Mouse (Mus musculus) adrenal gland, adult 8-10 months (tissue): ENCODE results near the gene Lrrc8d. TPM values are rescaled to one million over a fixed set of nuclear protein-coding genes. Genes with fewer than 3 reads are reported as not detected.

ENCODE experiments used
- DNase-seq: peaks from one replicate; pipeline ENCODE4 v3.0.0; 2022
- total RNA-seq, 4 experiments: library from RNA; stranded (reverse); gene quantifications; 2 replicates each; pipeline ENCODE4 v1.2.4; 2022

The Lrrc8d gene
- total RNA-seq, 4 experiments from 2014 or later, result 129 to 144 (median 136) TPM

DNA sequence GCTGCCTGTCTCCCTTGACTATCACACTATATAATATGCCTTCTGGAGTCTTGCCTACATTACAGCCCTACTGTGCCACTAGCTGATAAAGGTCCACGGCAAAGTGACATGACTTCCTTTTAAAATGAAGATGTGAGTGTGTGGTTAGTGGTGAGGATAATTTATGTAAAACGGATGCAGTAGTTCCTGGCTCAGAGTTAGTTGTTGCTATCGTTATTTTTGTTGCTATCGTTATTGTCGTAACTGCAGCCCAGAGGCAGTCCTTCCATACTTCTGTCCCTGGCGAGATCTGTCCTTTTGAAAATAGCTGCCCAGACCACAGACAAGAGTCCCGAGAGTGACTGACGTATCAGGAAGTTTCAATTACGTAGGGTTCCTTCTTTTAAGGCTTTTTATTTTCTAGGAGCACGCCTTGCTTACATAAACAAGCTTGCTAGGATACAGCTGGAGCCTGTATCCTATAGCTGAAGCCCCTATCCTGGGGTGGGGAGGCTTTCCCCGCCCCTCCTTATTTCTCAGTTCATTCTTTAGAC, 18.4 kb downstream of the Lrrc8d start:
- DNase-seq, result no peak

DNA sequence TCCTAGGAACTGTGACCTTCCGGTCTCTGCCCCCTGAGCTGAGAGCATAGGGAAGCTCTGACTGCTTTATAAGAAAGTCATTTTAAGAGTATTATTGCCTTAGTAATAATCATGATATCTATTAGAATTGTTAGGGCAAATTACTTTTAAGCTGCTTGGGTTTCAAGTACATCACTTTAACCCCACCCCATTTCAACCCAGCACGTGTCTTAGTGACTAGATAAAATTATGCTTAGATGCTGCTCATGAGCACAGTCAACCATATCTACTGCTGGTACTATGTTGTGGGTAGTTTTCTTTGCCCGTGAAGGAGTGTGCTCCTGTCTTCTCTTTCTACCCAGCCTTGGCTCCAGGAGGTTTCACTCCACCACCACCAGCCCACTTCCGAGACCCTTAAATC, 21.5 kb downstream of the Lrrc8d start:
- no peak for DNase-seq

DNA sequence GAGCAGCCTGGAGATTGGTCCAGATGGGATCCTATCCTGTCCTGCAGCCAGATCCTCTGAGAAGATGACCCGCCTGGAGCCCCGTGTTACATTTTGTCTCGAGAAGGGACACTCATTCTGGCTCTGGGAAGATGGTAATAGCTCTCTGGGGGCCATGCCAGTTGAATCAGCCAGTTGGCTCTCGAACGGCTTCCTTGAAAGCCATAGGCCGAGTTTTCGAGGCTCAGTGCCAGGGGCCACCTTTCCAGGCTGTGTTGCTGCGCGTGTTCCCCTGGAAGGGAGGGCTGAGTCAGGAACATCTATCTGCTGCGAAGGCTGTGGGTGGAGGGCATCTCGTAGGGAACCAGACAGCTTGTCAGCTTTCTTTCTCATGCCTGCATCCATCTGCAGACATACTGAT, 23.0 kb downstream of the Lrrc8d start:
- DNase-seq, result no peak

DNA sequence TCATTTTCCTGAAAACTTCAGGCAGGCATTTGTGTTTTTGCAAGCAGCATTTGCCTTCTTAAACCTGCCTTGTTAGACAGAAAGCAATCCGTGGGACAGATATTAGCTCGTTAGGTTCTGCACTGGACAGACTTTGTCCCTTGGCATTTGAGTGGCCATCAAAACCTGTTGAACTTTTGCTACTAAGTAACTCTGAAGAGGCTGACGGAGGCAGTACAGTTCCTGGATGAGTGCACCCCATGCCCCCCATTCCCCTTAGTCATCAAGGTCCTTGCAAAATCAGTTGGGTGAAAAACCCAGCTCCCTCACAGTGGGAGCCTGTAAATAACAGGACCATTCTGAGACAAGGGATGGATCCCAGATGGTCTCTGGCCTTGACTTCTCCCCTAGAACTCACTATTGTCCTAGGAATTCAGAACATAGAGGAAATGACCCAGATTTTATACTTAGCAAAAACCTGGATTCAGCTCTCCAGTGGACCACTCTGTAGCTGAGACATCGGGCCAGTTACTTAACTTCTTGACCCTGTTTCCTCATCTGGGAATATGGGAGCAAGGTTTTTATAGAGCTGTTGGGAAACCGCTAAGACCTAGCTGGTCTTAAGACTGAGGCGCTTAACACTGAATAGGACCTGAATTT, 30.5 kb downstream of the Lrrc8d start:
- no peak for DNase-seq

DNA sequence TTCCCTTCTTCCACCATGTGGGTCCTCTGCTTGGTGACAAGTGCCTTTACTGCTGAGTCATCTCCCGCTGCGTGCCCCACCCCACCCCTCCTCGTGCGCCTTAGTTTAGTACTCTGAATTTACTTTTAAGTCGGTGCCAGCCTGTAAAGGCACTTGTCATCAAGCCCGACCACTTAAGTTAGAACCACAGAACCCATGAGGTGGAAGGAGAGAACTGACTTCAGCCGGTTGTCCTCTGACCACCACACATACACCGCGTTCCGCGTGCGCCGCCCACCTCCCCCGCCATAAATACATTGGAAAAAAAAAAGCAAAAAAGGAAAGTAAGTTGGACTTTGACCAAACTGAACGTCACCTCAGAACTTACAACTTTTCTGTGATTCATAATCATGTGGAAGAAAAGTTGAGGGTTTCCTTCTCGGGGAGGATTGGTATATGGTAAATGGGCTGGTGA, 31.4 kb downstream of the Lrrc8d start:
- no peak for DNase-seq

DNA sequence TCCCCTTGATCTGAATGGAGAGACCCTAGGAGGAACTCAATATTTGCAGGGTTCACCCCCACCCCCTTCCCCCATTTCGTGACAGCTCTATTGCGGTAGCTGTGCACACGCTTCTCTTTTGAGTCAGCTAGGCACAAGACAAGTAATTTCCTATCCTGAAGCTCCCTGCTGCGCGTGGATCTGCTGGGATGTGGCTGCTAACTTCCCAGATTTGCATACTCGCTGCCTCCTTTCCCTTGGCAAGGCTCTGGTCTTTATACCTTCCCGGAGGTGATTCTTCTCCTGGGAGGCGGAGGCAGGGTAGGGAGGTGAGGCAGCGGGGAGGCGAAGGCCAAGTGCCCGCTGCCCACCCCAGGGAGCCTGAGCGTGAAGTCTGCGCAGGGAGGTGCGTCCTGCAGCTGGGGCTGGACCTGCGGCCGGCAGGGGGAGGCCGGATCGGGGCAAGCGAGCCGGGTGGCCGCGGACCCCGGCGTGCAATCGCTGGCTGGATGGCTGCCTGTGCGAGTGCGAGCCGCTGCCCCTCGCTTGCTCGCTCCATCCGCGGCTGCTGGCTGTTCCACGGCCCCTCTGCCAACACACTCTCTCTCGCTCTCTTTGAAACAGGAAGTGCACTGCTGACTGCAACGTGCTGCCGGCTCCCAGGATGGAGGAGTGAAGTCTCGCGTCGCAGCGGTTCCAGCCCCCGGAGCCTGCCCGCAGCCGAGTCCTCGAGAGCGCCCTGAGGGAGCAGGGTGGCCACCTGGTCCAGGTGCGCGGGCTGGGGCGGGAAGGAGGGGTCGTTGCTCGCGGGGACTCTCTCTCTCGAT, 32.1 kb downstream of the Lrrc8d start:
- peak; percentile 63 for DNase-seq

DNA sequence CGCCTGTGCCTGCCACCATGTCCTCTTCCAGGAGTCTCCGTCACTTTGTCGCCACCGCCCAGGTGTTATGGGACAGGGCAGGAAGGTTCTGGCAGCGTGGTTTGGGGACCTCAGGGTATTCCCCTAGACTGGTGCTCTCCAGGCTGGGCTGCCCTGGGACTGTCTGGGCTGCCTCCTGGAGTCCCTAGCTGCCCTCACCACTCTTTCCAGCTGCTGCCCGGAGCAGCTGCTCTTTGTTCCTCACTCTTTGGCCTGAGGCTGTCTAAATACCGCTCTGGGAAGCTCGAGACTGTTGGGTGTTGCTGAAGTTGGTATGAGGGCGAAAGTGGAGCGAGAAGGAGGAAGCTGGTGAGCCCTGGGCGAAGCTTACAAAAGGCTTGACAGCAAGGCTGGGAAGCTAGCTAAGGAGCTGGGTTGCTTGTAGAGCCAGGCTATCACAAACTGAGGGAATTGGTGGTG, 32.7 kb downstream of the Lrrc8d start:
- DNase-seq, result no peak

DNA sequence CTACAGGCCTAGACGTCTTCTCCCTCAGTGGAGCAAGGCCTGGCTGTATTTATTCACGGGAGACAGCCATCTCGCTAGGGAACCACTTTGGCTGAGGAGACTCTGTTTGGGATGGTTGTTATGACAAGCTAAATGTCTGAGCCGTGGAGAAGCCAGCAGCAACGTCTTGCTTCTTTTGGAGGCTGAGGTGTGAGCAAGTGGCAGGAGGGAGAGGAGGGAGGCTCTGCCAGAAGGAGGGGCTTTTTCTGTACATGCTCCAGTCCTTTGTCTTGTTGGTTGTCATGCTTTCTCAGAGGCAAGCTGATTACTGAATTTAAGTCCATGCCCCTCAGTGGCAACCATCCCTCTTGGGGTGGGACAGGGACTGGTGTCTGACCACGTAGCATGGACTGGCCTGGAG, 33.5 kb downstream of the Lrrc8d start:
- no peak for DNase-seq

DNA sequence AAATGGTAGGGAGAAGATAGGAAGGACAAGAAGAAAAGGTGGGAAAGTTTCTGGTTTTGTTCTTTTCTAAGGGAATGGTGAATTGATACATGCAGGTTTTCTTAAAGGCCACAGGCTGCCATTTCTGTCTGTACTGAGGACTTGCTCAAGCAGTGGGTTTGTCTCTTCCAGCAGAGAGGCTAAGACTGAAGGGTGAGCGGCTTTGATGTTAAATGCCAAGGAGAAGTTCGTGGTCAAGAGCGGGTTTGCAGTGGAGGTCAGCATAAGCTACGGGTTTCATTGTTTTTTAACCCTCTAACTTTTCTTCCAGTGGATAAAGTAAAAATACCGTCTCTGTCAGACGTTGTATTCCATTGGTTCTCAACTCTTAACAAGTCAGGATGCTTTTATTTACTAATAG, 36.6 kb downstream of the Lrrc8d start:
- no peak for DNase-seq

DNA sequence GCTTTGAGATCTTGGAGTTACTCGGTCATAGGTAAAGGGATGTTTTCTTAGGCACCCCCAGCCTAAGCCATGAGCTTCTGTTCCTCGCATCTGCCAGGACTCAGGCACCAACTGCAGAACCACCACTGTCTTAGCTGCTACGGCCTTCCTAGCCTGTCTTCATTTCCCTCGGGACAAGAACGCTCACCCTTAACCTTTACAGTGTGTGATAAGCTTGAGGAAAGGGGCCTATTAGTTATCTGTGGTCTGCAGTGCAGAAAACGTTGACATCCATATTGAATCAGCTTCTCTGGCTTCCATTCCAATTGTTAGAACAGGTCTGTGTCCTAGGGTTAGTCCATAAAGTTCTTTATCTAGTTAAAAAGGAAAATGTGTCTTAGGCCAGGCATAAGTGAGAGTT, 37.4 kb downstream of the Lrrc8d start:
- DNase-seq, result no peak

DNA sequence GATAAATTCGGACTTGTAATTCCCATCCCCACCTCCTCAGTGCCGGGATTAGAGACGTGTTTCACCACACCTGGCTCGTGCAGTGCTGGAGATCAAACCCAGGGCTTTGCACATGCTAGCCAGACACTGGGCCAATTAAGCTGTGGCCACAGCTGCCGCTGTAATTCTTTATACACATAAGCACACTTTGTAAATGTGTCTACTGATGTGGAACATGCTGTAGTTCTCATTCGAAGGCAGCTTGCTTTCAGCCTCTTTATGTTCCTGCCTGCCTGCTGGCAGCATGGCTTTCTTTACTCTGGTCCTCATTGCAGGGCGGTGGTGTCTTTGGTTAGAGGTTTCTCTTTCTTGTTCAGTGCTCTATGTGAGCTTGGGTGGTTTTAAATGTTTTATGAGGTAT, 40.7 kb downstream of the Lrrc8d start:
- DNase-seq, result no peak

DNA sequence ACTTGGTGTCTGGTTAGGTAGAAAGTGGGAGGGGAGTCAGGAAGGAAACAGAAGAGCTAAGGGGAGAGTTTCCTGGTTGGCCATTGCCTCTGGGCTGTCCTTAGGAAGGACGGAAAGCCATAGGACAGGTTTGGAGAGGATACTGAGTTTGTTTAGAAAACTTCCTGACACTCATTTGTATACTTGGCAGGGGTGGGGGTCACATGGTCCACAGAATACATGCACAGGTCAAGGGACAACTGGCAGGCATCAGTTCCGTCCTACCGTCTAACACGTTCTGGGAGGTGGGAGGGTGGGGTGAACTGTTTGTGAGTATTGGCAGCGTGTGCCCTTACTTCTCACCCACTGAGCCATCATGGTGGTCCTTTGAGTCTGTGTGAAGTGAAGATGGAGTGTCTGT, 42.9 kb downstream of the Lrrc8d start:
- DNase-seq, result no peak

DNA sequence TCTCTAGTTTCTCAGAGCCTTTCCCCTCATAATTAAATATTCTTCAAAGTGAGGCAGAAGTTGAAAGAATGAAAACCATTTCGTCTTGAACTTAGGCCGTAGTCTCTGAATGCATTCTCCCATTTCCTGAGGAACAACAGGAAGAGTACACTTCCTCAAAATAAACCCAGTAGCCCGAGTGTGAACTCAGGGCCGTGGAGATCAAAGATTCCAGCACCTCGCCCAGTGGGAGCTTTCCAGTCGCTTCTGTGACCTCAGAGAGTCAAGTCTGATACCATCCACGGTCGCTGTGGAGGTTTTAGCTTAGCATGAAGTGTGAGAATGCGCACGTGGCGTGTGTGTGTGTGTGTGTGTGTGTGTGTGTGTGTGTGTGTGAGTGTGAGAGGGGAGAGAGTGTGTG, 45.6 kb downstream of the Lrrc8d start:
- no peak for DNase-seq

DNA sequence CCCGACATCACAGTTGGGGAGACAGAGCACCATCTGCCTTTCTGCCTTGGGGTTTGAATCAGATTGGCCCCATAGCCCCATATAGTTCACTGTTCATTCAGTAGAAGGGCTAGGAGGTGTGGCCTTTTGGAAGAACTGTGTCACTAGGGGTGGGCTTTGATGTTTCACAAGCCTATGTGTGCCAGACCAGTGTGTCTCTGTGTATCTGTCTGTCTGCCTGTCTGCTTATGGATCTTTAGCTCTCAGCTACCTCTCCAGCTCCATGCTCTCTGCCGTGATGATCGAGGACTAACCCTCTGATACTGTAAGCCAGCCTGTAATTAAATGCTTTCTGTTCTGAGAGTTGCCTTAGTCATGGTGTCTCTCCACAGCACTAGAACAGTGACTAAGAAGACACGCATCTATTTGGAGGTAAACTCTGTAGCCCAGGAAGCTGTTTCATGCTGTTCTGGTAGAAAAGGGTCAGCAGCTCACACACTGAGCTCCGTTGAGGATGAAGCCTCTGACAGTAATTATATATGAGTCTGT, 46.2 kb downstream of the Lrrc8d start:
- no peak for DNase-seq

DNA sequence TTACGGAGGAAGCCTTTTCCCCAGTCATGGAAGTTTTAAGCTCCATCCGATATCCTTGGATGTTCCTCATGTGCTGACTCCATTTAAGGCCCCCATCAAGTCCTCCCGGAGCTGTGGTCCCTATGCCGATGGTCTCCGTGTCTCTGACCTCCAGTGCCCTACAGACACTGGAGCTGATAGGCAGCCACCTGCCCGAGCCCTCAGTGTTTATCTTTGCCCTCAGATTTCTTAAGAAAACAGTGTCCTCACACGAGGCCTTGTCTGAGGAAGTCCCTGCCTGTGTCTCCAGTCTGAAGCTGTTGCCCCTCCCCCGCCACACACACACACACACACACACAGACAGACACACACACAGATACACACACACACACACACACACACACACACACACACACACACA, 55.0 kb downstream of the Lrrc8d start:
- DNase-seq, result no peak

DNA sequence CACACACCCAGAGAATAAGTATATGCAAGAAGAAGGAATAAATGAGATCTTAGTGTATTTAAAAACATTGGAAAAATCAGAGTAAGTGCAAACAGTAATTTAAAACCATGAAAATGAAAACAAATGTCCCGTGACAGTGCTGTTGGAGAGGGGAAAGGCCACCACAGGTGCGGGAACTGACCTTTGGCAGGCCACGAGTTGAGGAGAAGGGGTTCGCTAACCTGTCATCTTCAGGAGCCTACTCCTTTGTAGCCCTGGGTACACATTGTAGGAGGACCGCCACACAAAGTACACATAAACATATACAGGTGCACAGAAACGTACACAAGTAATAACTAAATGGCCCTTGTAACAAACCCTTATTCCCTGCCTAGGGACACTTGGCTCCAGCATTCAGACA, 55.7 kb downstream of the Lrrc8d start:
- DNase-seq, result no peak

DNA sequence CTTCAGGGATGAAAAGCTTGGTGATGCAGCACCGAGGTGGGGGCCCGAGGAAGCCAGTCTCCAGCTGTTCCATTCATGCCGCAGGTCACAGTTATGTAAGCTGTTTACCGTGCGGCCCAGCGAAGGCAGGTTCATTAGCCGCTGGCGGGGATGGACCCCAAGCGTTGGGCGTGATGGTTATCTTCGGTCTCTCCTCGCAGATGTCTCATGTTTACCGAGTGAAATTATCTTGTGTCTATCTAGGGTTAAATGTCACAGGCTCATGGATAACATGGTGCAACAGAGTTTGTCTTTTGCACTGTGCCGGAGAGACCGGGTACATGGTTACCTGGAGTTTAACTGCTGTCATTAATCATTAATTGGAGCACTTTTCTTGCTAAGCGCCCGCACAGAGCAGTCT, 58.2 kb downstream of the Lrrc8d start:
- DNase-seq, result no peak

DNA sequence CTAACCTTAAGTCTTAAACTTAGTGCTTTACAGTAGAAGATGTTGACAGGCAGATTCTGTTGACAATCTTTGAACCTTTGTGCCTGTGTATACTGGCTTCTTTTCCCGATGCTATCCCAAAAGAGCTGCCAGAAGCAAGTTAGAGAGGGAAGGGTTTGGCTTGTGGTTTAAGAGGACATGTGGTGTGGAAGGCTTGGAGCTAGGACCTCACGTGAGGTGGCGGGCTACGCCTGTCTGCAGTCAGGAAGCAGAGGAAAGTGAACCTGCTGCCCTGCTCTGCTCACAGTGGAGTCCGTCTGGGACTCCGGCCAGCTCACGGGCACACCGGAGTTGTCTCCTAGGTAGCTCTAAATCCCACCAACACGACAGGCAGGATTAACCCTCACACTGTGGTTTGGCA, 59.1 kb downstream of the Lrrc8d start:
- no peak for DNase-seq

DNA sequence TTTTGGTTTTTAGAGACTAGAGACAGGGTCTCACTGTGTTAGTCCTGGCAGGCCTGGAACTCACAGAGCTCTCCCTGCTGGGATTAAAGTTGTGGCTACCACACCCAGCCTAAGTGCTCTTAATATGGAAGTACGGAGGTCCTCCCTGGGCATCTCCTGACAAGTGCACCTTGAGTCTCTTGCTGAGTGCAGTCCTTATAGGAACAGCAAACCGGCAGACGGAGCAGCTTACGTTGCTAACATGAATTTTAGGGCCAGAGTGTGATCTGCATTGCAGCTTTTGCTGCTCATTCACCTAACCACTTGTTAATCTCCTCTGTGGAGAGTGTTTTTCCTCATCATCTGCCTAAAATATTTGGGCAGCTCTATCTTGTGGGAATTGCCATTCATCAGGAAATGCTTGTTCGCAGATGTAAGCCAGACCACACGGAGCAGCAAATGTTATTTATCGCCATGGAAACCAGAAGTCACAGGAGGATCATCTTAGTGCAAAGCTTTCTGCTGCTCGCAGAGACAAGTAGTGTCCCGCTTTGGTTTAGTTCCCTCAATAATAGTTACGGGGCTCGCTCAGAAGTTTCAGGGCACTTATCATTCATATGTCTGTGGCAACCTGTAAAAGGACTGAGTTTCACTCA, 62.2 kb downstream of the Lrrc8d start:
- DNase-seq, result no peak

DNA sequence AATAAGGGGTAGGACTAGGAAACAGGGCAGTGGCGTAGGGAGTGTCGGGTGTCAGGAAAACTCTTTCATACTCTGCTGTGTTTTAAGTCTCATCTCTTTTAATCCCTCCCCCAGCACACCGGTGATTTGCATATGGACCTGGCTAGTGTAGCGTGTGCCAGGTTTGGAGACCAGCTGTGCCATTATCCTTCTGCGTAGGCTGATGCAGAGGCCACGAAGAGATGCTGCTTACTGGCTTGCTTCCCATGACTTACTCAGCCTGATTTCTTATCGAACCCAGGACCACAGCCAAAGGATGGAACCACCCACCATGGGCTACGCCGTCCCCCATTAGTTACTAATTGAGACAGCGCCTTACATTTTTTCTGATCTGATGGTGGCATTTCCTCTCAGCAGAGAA, 64.6 kb downstream of the Lrrc8d start:
- no peak for DNase-seq

DNA sequence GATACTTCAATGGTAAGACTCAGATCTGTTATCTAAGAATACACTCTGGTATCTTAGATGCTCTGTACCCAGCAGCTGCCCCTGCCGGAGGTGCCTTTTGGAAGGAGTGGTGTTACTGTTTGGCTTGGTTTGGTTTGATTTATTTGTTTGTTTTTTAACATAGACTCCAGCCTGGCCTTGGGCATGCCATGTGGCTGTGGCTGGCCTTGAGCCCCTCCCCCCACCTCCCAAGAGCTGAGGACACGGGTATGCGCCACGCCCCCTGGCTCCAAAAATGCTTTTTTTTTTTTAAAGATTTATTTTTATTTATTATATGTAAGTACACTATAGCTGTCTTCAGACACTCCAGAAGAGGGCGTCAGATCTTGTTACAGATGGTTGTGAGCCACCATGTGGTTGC, 65.6 kb downstream of the Lrrc8d start:
- peak; percentile 68 for DNase-seq

DNA sequence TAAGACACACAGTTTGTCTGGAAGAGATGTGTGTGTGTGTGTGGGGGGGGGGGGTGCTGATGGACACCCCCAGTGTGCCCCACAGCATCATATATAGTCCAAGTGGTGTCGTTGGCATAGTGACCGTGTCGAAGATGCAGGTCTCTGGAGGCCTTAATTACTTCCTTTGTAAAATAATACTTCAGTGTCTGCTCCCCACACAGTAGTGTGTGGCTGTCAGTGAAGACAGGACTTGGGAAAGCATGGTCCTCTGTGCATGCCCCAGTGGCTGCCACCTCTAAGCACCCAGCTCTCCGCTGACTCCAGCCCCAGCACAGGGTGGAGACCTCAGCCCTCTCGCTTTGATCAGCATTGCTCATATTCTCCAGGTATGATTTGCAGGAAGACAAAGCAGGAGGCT, 76.6 kb downstream of the Lrrc8d start:
- no peak for DNase-seq

DNA sequence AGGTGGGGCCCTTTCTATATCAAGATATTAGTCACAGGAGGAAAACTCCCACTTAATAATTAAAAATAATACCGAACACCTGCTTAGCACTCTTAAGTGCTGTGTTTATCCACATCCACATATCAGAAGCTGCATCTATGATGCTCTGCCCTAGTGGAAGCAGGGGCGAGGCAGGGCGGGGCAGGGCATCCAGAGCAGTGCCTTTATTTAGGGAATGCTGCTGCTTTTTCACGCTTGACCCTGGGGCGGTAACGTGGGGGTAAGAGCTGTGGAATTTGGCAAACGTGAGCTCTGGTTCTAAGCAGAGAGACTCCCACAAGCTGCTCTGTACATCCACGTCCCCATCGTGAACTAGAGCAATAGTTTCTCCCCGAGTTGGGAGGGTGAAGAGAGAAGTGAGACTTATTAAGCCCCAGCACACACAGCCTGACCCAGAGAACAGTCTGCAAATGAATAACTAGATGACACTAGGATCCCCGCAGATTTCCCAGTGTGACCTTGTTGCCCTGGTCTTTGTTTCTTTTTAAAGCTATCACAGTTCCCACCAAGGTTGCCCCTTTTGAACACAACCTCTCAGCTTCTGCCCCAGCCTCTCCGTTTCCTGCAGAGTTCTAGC, 77.3 kb downstream of the Lrrc8d start:
- DNase-seq, result no peak
